Comparison of ENCODE assay signal across 2 mouse cellular contexts in the genomic region with DNA sequence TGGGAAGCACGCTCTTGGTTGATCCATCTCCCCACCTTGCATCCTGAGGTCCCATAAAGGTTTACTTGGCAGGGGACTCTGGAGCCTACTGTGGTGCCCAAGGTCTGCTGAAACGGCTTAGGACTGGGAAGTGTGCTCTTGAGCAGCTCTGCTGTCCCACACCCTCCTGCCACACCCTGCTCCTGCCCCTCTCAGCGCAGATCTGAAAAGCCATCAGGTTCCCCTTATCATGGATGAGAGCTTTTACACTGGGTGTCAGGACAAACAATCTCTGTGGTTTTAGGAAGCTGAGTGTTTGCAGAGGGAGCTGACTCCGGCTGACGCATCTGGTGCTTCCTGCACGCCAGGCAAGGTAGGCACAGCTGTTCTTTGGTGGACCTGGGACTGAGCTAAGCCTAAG.
TF ChIP-seq lines count a peak whose summit lies in the region.

No protein-coding gene starts in this region.

TF ChIP-seq in ES-E14, 5 proteins besides CTCF, POLR2A, EP300 and RAD21:
- no peak for TF ChIP-seq ZNF384 (IDR thresholded peaks at IDR 0.05; ENCODE audit: low read depth, low read length)
- TF ChIP-seq CHD2 (IDR thresholded peaks at IDR 0.05; ENCODE audit: low read depth, low read length) = no peak
- no peak for TF ChIP-seq ZC3H11A (IDR thresholded peaks at IDR 0.05; ENCODE audit: borderline replicate concordance, low read depth, low read length)
- no peak for TF ChIP-seq HCFC1 (IDR thresholded peaks at IDR 0.05; ENCODE audit: borderline replicate concordance, insufficient read depth, low read length)
- no peak for TF ChIP-seq MAFK (IDR thresholded peaks at IDR 0.05; ENCODE audit: insufficient read depth, low read depth, low read length)

TF ChIP-seq in MEL, 35 proteins besides CTCF, POLR2A, EP300 and RAD21:
- TF ChIP-seq MAFK (IDR thresholded peaks at IDR 0.05; ENCODE audit: borderline replicate concordance, low read depth, low read length) (no peak), MXI1 (IDR thresholded peaks at IDR 0.05; ENCODE audit: low read depth, low read length) (no peak), UBTF (IDR thresholded peaks at IDR 0.05; ENCODE audit: borderline replicate concordance, insufficient read depth, low read depth, low read length) (no peak), USF1 (IDR thresholded peaks at IDR 0.05; ENCODE audit: low read depth, low read length) (no peak), USF2 (IDR thresholded peaks at IDR 0.05; ENCODE audit: borderline replicate concordance in 1 of 2, insufficient read depth in 1 of 2, low read depth in 1 of 2, low read length in 2 of 2) (no peak), TBP (IDR thresholded peaks at IDR 0.05; ENCODE audit: low read depth, low read length) (no peak), GABPA (IDR thresholded peaks at IDR 0.05; ENCODE audit: low read depth, low read length) (no peak), MEF2A (IDR thresholded peaks at IDR 0.05; ENCODE audit: extremely low read depth, insufficient replicate concordance, low read depth, low read length, poor library complexity, severe bottlenecking) (no peak), ZKSCAN1 (IDR thresholded peaks at IDR 0.05; ENCODE audit: low read depth, low read length) (no peak), SMC3 (IDR thresholded peaks at IDR 0.05; ENCODE audit: low read depth, low read length) (no peak), GATA1 (IDR thresholded peaks at IDR 0.05; ENCODE audit: low read depth, low read length) (no peak), CHD1 (IDR thresholded peaks at IDR 0.05; ENCODE audit: low read depth, low read length) (no peak), ZC3H11A (IDR thresholded peaks at IDR 0.05; ENCODE audit: low read depth, low read length) (no peak), JUND (IDR thresholded peaks at IDR 0.05; ENCODE audit: low read depth, low read length) (no peak), MYB (IDR thresholded peaks at IDR 0.05; ENCODE audit: low read depth, low read length) (no peak), ETS1 (IDR thresholded peaks at IDR 0.05; ENCODE audit: low read depth, low read length) (no peak), KAT2A (conservative IDR thresholded peaks at IDR 0.05; ENCODE audit: low read depth, low read length) (no peak), RCOR1 (IDR thresholded peaks at IDR 0.05; ENCODE audit: low read depth, low read length) (no peak)
